Mouse (Mus musculus): ENCODE measurements around the gene Tchhl1. TPM values are rescaled to one million over a fixed set of nuclear protein-coding genes. Genes with fewer than 3 reads are reported as not detected.
"Not testable (repeated sequence)": the region's sequence is repeated elsewhere in the genome, so short reads cannot be mapped to it uniquely, and the experiment has no call there.

Tchhl1 gene
- total RNA-seq (2021) = 1 to 10 TPM in 1 of 2 experiments, not detected in 1; 1.3 TPM
- long read RNA-seq, experiment 1 = 0 reads
- long read RNA-seq, experiment 2, partial matches to known transcripts = 0 of 1 reads
- long read RNA-seq, experiment 2, other reads (novel, unspliced or antisense) = 0 of 1 reads

- peak in 1 of 2 experiments; percentile 6 for DNase-seq (ENCODE audit: low spot score in 2 of 2)
Observed at GRCm38 (mm10) chr3:93468561-93468960, at the start of gene Tchhl1. Tchhl1 (plus strand) TSS chr3:93468754.

GRCm38 (mm10) chr3:93431673-93432072 lies 36.9 kb upstream of the Tchhl1 start:
- DNase-seq (ENCODE audit: low spot score in 2 of 2) = no peak

- DNase-seq (ENCODE audit: low spot score in 2 of 2) = no peak
Observed at GRCm38 (mm10) chr3:93442030-93442429, 26.5 kb upstream of the Tchhl1 start, which contains the start of gene Tchh. Tchh (plus strand) TSS chr3:93442330.

GRCm38 (mm10) chr3:93443501-93444101 lies 25.0 kb upstream of the Tchhl1 start:
- DNase-seq (ENCODE audit: low spot score in 2 of 2) = peak; percentile 19 to 21

GRCm38 (mm10) chr3:93444343-93445164 lies 24.0 kb upstream of the Tchhl1 start:
- DNase-seq (ENCODE audit: low spot score in 2 of 2) = peak; percentile 48 to 65

GRCm38 (mm10) chr3:93445165-93445705 lies 23.3 kb upstream of the Tchhl1 start:
- DNase-seq (ENCODE audit: low spot score in 2 of 2) = peak; percentile 14 to 20

- peak; percentile 25 to 31 for DNase-seq (ENCODE audit: low spot score in 2 of 2)
Observed at GRCm38 (mm10) chr3:93446128-93446755, 22.3 kb upstream of the Tchhl1 start.

GRCm38 (mm10) chr3:93446756-93447137 lies 21.8 kb upstream of the Tchhl1 start:
- DNase-seq (ENCODE audit: low spot score in 2 of 2) = peak in 1 of 2 experiments; percentile 37

- DNase-seq (ENCODE audit: low spot score in 2 of 2) = peak in 1 of 2 experiments; percentile 59
Observed at GRCm38 (mm10) chr3:93447138-93447841, 21.3 kb upstream of the Tchhl1 start.

GRCm38 (mm10) chr3:93466556-93466955 lies 2.0 kb upstream of the Tchhl1 start:
- DNase-seq (ENCODE audit: low spot score in 2 of 2) = no peak

- no peak for DNase-seq (ENCODE audit: low spot score in 2 of 2)
Observed at GRCm38 (mm10) chr3:93467130-93467529, 1.4 kb upstream of the Tchhl1 start.

- DNase-seq (ENCODE audit: low spot score in 2 of 2) = no peak
Observed at GRCm38 (mm10) chr3:93469629-93470028, 1.1 kb downstream of the Tchhl1 start.

- DNase-seq (ENCODE audit: low spot score in 2 of 2) = no peak
Observed at GRCm38 (mm10) chr3:93480053-93480452, 11.5 kb downstream of the Tchhl1 start.

- no peak for DNase-seq (ENCODE audit: low spot score in 2 of 2)
Observed at GRCm38 (mm10) chr3:93481982-93482616, 13.5 kb downstream of the Tchhl1 start.

- no peak for DNase-seq (ENCODE audit: low spot score in 2 of 2)
Observed at GRCm38 (mm10) chr3:93485611-93486010, 17.1 kb downstream of the Tchhl1 start.

- DNase-seq (ENCODE audit: low spot score in 2 of 2) = no peak
Observed at GRCm38 (mm10) chr3:93488541-93488940, 20.0 kb downstream of the Tchhl1 start.

GRCm38 (mm10) chr3:93492176-93492575 lies 23.6 kb downstream of the Tchhl1 start:
- DNase-seq (ENCODE audit: low spot score in 2 of 2) = no peak

GRCm38 (mm10) chr3:93493992-93494391 lies 25.4 kb downstream of the Tchhl1 start:
- DNase-seq (ENCODE audit: low spot score in 2 of 2) = peak; percentile 21 to 26

GRCm38 (mm10) chr3:93494774-93495173 lies 26.2 kb downstream of the Tchhl1 start:
- DNase-seq (ENCODE audit: low spot score in 2 of 2) = not testable (repeated sequence)

GRCm38 (mm10) chr3:93497131-93497530 lies 28.6 kb downstream of the Tchhl1 start:
- DNase-seq (ENCODE audit: low spot score in 2 of 2) = no peak
